Mouse (Mus musculus) 416B (cell line): ENCODE results near the gene Cd80.
"Not testable (repeated sequence)": the region's sequence is repeated elsewhere in the genome, so short reads cannot be mapped to it uniquely, and the experiment has no call there.

Experiments used
- DNase-seq: peaks from one replicate; pipeline ENCODE4 v3.0.0; 2011; ENCODE audit warnings: low read depth

Cd80 gene

DNA sequence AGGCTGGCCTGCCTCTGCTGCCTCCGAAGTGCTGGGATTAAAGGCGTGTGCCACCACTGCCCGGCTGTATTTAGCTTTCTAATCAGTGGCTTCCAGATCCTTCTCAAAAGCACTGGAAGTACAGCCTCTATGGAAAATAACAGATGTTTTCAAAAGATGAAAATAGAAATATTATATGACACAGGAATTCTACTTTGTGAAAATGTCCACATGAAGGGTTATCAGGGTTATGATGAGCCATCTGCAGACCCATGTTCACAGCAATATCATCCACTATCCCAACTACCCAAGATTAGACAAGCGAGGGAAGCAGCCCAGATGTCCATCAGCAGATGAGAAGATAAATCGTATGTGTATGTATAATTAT is 17.1 kb downstream of the Cd80 start:
- no peak for DNase-seq

DNA sequence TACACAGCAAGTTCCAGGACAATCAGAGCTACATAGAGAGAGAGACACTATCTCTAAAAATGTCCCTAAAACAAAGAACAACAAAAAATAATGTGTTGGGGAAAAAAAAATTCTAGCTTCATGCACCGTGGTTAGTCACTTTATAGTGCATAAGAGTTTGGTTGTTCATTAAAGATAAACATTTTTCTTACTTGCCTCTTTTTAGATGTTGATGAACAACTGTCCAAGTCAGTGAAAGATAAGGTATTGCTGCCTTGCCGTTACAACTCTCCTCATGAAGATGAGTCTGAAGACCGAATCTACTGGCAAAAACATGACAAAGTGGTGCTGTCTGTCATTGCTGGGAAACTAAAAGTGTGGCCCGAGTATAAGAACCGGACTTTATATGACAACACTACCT is 18.3 kb downstream of the Cd80 start:
- no peak for DNase-seq

DNA sequence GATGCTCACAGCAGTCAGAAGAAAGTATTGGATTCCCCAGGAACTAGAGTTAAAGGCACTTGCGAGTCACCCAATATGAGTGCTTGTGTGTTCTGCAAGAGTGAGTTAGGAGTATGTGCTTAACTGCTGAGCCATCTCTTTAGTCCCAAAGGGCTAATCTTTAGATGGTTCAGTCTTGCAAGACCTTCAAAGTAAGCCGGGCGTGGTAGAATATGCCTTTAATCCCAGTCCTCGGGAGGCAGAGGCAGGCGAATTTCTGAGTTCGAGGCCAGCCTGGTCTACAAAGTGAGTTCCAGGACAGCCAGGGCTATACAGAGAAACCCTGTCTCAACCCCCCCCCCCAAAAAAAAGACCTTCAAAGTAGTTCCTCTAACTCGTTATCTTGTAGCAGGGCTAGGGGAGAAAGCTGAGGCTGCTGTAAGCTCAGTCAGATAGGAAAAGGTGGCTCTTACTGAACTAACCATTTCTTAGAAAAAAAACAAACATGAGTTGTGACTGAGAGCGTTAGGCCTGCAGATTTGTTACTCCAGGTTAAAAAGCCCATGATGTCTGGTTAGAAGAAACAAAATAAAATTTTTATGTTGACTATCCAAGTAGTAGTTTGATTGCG is 19.4 kb downstream of the Cd80 start:
- no peak for DNase-seq

DNA sequence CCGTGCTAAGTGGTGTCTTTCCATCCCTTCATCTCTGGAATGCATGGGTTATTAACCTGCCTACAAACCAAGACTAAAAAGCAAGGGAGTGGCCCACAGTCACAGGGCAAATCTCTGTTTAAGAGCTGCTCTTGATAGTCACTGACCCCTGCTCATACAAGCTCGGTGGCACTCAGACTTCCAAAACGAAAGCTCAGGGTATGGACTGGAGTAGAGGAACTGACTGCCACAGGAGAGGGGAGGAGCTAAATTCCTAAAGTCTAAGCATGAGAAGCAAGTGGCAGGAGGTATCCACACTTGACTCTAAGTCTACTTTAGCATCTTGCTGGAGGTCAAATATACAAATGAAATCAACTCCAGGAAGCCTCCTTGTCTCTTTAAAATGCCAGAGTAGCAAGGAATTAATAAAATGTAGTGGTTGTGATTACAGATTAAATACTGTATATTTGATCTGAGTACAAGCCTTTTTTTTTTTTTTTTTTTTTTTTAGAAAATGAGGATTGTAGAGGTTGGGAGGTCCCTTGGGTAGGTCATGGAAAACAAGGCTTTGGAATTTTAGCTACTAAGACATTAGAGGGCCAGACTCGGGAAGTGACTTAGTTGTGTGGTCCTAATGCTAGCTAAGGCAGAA is 20.4 kb downstream of the Cd80 start:
- DNase-seq: peak; percentile 28

DNA sequence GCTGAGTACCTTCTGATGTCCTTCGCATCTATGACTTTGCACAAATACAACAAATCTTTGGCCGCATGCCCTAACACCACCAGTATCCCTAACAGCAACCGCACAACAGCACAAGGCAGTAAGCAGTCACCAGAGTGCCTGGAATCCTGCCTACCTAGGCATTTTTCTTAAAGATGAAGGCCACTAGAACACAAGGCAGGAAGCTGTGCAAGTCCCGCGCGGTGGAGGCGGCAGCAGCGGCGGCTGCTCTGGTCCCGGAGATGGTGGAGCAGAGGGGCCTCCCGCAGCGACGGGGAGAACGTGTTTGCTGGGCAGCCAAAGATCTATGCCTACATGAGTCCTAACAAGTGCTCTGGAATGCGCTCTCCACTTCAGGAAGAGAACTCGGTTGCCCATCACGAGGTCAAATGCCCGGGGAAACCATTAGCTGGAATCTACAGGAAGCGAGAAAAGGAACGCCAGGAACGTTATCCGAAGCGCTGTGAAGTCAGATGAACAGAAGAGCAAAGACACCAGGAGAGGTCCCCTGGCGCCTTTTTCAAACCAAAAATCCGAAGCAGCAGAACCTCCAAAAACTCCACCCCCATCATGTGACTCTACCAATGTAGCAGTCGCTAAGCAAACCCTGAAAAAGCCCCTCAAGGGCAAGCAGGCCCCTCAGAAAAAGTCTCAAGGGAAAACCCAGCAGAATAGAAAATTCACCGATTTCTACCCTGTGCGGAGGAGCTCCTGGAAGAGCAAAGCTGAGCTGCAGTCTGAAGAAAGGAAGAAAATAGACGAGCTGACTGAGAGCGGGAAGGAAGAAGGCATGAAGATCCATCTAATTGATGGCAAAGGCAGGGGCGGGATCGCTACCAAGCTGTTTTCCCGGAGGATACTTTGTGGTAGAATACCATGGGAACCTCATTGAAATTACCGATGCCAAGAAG is 21.2 kb downstream of the Cd80 start:
- peak; percentile 72 for DNase-seq

DNA sequence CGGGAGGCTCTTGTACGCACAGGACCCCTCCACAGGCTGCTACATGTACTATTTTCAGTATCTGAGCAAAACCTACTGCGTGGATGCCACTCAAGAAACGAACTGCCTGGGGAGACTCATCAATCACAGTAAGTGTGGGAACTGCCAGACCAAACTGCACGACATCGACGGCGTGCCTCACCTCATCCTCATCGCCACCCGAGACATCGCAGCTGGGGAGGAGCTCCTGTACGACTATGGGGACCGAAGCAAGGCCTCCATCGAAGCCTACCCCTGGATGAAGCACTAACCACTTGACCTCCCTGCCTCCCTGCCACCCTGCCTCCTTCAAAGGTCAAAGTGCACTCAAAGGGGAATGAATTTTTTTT is 21.9 kb downstream of the Cd80 start:
- not testable (repeated sequence) for DNase-seq

DNA sequence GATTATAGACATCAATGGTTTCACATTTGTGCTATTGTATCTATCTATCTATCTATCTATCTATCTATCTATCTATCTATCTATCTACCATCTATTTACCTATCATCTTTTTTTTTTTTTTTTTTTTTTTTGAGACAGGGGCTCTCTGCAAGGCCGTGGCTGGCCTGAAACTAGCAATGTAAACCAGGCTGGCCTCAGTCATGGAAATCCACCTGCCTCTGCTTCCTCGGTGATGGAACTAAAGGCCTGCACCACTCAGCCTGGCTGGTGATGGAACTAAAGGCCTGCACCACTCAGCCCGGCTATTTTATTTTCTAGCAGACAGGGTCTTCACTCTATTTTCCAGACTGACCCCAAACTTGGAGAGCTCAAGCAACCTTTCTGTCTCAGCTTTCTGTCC is 22.9 kb downstream of the Cd80 start:
- DNase-seq: no peak

DNA sequence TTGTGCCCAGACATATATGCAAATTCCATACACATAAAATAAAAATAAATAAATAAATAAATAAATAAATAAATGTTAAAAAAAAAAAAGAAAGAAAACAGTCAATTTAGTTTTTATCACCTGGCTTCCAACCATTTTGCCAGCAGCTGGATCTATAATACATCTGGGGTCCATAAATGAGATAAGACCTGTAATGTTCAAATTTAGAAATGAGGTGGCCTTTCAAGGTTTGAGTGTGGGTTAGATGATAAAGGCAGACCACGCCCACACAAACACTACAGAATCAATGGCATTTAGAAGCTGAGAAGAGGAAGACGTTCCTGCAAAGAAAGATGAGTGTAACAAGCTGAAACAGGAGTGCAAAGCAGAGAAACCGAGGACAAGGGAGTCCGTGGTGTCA is 26.0 kb downstream of the Cd80 start:
- DNase-seq: no peak

DNA sequence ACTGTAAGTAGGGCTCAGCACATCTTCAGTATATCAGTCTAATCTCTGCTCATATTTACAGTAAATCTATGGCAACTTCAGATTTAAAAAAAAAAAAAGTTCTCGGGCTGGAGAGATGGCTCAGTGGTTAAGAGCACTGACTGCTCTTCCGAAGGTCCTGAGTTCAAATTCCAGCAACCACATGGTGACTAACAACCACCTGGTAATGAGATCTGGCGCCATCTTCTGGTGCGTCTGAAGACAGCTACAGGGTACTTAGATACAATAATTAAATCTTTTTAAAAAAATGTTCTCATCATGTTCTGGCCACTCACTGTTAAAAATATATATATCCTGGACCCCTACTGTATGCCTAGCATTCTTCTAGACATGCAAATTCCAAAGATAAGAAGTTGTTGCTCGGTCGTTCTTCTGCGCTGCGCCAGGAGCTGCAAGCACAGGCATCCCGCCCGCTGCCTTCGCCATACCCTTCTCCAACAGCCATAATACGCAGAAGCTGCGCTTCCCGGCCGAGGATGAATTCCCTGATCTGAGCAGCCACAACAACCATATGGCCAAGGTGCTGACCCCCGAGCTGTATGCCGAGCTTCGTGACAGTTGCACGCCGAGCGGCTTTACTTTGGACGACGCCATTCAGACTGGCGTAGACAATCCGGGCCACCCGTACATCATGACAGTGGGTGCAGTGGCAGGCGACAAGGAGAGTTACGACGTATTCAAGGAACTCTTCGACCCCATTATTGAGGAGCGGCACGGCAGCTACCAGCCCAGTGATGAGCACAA is 27.6 kb downstream of the Cd80 start:
- DNase-seq: peak; percentile 66

DNA sequence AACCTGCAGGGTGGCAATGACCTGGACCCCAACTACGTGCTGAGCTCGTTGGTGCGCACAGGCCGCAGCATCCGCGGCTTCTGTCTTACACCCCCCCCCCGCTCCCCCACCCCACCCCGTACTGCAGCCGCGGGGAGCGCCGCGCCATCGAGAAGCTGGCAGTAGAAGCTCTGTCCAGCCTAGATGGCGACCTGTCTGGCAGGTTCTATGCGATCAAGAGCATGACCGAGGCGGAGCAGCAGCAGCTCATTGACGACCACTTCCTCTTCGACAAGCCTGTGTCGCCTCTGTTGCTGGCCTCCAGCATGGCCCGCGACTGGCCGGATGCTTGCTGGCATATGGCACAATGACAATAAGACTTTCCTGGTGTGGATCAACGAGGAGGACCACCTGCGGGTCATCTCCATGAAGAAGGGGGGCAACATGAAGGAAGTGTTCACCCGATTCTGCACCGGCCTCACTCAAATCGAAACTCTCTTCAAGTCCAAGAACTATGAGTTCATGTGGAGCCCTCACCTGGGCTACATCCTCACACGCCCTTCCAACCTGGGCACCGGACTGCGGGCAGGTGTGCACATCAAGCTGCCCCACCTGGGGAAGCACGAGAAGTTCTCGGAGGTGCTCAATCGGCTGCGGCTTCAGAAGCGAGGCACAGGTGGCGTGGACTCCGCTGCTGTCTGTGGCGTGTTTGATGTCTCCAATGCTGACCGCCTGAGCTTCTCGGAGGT is 28.4 kb downstream of the Cd80 start:
- DNase-seq: no peak

DNA sequence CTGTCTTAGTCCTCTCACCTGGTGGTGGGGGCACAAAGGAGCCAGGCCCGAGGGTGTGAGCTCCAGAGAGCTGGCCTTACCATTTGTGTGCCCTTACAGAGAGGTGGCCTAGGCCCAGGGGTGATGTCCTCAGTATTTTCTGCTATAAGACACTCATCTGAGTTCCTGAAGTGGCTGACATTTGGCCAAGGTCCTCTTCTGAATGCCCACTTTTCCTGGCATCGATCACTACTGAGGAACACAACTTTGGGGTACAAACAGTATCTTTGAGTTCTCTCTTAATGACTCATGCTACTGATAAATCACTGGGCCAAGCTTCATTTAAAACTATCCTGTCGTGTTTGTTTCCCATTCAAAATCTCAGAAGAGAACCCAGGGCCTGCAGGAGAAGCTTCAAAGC is 37.2 kb downstream of the Cd80 start:
- no peak for DNase-seq

DNA sequence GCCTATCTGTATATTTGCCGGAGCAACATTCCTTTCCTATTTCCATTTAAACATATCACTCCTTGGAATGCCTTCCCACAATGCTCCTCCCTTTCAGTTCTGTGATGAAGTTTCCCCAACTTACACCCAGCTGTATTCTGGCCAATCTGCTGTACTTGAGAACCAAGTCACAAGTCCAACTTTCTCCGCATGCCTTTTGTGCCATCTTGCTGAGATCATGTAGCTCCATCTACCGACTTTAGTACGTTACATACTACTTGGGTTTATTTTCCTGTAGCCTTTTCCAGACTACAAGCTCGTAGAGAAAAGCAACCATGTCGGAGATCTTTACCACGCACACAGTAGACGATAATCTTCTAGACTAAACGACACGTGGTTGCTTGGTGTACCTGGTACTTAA is 38.5 kb downstream of the Cd80 start:
- DNase-seq: no peak

DNA sequence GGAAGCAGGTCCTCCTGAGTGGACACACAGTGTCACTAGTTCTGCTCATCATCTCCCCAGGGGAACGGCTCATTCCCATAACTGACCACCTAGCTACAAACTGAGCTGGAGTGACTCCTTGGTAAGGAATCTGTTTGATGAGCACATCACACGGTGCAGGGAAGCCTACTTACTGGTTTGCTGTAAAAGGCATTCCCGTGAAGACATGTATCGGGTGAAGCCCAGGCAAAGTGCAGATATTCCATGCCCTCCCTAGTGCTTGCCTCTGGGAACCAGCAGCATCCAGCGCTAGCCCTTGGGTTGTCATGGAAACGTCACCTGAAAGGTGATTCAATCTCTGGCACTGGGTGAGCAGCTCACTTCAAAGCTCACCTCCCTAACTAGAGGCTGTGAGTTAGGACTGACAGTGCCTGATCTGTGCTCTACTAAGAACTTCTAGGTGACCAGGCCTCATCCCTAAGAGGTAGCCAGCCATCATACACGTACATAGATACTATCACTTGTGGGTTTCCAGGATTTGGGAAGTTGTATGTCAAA is 41.3 kb downstream of the Cd80 start:
- DNase-seq: no peak

DNA sequence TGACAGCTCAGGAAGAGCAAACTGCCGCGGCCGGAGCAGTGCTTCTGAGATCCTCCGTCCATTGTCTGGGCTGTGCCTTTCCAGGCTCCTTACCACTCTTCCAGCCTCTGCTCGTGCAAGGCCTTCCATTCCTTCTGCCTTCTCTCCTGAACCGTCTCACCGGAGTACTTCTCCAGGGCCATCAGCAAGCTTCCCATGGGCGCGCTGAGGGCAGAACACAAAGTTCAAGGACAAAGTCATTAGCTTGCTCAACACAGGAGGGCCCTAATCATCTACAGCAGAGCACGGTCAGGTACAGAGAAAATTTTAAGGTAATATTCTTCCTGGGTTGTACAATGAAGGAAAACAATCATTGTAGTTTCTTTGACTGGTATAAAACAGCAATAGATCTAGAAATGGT is 47.1 kb downstream of the Cd80 start:
- DNase-seq: no peak

DNA sequence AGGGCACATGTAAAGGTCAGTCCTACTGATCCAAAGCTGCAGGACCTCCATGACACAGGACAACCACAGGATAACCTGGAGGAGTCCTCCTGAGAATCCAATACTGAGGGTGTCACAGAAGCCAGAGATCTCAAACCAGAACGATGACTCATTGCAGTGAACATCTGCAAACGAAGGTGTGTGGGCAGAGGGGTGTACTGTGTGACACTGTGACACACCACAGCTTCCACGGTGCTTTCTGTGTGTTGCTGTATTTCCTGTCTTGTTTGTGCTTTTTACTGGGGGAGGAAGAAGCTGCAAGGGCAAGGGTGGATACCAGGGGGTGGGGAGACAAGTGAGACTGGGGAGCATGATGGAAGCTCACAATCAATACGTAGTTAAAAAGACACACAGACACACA is 48.2 kb downstream of the Cd80 start:
- no peak for DNase-seq

DNA sequence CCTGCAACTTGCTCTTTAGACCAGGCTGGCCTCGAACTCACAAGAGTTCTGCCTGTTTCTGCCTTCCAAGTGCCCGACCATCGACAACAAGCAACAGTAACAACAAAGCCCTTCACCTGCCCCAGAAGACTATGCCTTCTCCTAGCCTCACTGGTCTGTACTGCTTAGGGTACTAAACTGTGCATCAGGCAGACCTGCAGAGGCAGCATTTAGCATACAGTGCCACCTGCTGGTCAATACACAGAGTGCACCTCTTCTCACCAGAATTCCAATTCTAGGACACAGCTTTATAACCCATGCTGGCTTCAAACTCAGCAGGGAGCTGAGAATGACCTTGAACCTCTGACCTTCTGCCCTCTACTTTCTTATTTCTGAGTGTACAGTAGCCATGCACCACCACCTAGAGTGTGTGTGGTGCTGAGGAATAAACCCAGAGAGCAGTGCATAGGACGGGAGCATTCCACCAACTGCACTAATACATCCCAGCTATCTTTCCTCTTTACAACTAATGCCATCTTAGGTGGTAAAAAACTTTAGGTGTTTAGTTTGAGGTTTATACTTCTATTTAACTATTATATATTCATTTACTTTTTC is 50.8 kb downstream of the Cd80 start:
- peak; percentile 70 for DNase-seq

DNA sequence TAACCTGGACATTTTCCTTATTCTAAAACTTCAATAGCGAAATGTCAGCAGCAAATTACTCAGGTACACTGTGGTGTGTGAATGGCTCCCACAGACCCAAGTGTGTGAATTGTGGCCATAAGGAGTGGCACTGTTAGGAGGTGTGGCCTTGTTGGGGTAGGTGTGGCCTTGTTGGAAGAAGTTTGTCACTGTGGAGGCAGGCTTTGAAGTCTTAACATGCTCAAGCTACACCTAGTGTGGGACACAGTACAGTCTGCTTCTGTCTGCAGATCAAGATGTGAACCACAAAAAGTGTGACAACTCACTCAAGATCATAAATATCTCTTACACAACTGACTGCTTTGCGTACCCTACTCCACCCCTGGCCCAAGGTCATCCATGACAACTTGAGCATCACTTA is 55.5 kb downstream of the Cd80 start:
- no peak for DNase-seq

DNA sequence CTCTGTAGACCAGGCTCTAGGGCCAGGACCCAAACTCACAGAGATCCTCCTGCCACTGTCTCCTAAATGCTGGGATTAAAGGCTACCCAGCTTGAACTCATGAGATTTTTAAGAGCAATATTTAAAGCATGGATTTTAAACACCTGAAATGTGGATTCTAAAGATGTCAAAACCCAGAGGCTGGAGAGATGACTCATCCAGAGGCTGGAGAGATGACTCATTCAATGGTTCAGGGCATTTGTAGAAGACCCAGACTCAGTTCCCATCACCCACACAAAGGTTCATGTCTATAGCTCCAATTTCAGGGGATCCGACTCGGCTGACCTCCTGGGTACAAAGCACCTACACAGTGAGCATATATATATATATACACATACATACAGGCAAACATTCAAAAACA is 63.8 kb downstream of the Cd80 start:
- peak; percentile 57 for DNase-seq

DNA sequence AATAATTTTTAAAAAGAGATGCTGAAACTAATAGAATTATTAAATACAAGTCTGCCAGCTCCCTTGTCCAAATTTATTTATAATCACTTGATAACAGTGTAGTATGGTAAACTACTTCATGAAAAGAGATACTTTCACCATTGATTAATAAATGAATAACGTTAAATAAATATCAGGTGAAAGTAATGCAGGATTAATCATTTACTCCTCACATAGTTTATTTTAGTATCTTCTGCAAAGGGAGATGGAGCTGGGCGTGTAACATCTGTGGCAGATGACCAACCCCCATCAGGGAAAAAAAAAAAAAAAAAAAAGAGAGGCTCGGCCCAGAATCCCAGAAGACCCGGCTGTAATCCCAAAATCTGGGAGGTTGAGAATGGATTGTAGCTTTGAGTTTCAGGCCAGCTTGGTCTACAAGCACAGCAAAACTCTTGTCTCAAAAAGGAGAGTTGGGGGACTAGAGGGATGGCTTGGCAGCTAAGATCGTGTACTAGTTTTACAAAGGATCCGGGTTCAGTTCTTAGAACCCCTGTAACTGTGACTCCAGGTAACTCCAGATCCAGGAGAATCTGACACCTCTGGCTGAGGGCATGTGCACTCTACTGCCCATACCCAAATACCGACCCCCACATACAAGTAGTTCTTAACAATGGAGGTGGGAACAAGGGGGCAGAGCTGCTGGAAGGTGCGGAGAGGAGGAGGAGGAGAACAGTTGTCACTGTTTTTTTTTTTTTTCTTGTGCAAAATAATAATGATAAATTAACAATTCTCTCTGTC is 66.0 kb downstream of the Cd80 start:
- peak; percentile 18 for DNase-seq
